Comparison of ENCODE assay signal across 7 mouse cellular contexts in the genomic region with DNA sequence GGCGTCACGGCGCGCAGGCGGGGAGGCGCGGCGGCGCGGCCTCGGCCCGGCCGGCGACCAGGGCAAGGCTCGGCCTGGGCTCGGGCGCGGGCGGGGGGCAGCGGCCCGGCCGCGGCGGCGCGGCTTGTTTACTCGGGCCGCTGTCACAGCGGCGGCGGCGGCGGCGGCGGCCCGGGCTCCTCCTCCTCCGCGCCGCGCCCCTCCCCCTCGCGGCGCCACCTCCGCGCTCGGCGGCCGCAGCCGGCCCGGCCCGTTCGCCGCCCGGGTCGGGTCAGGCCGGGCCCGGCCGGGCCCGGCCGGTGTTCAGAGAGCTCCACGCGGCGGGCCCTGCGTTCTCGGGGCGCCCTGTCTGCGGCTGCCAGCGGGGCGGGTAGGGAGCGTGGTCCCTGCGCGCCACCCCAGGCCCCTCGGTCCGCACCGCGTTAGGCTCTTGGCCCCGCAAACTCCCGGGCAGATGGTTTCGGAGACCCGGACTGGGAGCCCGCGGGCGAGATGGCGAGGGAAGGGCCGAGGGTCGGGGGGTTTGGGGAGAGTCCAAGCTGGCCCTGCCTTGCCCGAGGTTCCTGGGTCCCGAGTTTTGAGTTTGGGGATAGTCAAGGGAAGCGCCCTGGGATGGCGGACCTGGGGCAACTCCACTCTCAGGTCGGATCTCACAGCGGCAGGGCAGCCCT. TPM values are rescaled to one million over a fixed set of nuclear protein-coding genes. Genes with fewer than 3 reads are reported as not detected.
DNase-seq lines count a peak whose midpoint lies in the region; TF ChIP-seq lines count a peak whose summit lies in the region.

No protein-coding gene starts in this region.

- no peak for TF ChIP-seq RAD21 in MEL (IDR thresholded peaks at IDR 0.05; ENCODE audit: low read depth, low read length)

- intact Hi-C loops in heart, postnatal 25 days (cut with DNase I) = loop anchor here (5.0 kb wide), 1 partner anchor 40 kb away; no protein-coding TSS in a partner anchor

- peaks cover 30% of the 10 kb centered on the region for H3K79me2 ChIP-seq in MEL (ENCODE audit: control insufficient read depth, insufficient read depth, low read length, poor library complexity)

- peak; percentile 37 to 74; a peak in 2 of 4 replicates for TF ChIP-seq POLR2A in MEL (IDR thresholded peaks at IDR 0.05; ENCODE audit: control insufficient read depth in 1 of 2, insufficient read depth in 1 of 2, low read depth in 1 of 2, low read length in 2 of 2, poor library complexity in 1 of 2)
- no peak for TF ChIP-seq POLR2A in bone marrow macrophage, adult 2 months (IDR thresholded peaks at IDR 0.05; ENCODE audit: borderline replicate concordance, low read depth, low read length)
- peak; percentile 23; the same call in 1 of the 2 replicates for TF ChIP-seq POLR2A in small intestine, adult 2 months (IDR thresholded peaks at IDR 0.05; ENCODE audit: low read depth, low read length)

- no peaks in the 10 kb centered on the region for H3K9me3 ChIP-seq in MEL (replicated peaks; ENCODE audit: insufficient read depth, low read length)
- no peaks in the 10 kb centered on the region for H3K9me3 ChIP-seq in forebrain, embryonic 10.5 days
- H3K9me3 ChIP-seq in limb, embryonic 10.5 days (replicated peaks) = no peaks in the 10 kb centered on the region
- no peaks in the 10 kb centered on the region for H3K9me3 ChIP-seq in midbrain, embryonic 10.5 days (replicated peaks)

- TF ChIP-seq CTCF in MEL (IDR thresholded peaks at IDR 0.05 in 2 of 3, conservative IDR thresholded peaks at IDR 0.05 in 1 of 3; ENCODE audit: control insufficient read depth in 1 of 3, insufficient read depth in 1 of 3, low read depth in 2 of 3, low read length in 3 of 3, poor library complexity in 1 of 3, severe bottlenecking in 1 of 3) = no peak
- no peak for TF ChIP-seq CTCF in bone marrow macrophage, adult 2 months (IDR thresholded peaks at IDR 0.05; ENCODE audit: low read depth, low read length)
- TF ChIP-seq CTCF in small intestine, adult 2 months (IDR thresholded peaks at IDR 0.05; ENCODE audit: extremely low read depth, insufficient read length, insufficient replicate concordance, low read depth, low read length) = no peak

- peak; percentile 57 for DNase-seq in MEL (ENCODE audit: low read depth, low spot score)
- peak; percentile 63 for DNase-seq in forebrain, embryonic 10.5 days (ENCODE audit: extremely low spot score, low spot score)
- DNase-seq in heart, postnatal 25 days (ENCODE audit: low spot score) = peak; percentile 63
- DNase-seq in limb, embryonic 10.5 days (ENCODE audit: low spot score) = peak; percentile 80
- peak; percentile 77 for DNase-seq in midbrain, embryonic 10.5 days (ENCODE audit: low spot score)

- no peak for TF ChIP-seq EP300 in MEL (IDR thresholded peaks at IDR 0.05; ENCODE audit: low read depth in 1 of 2, low read length in 2 of 2)

- peak overlapping the region; percentile 90 for H3K9ac ChIP-seq in MEL (ENCODE audit: control insufficient read depth, low read depth, low read length, poor library complexity, severe bottlenecking)

- under 1% methylated on average over 78 of the region's 92 CpGs for WGBS in forebrain, embryonic 10.5 days
- WGBS in limb, embryonic 10.5 days = 16% methylated on average over 90 of the region's 92 CpGs
- WGBS in midbrain, embryonic 10.5 days = 7% methylated on average over 92 of the region's 92 CpGs
- 9% methylated on average over 89 of the region's 92 CpGs for WGBS in small intestine, adult 2 months

- peak overlapping the region; percentile 66 for H3K27ac ChIP-seq in MEL (ENCODE audit: control insufficient read depth, low read depth, low read length)
- H3K27ac ChIP-seq in bone marrow macrophage, adult 2 months (ENCODE audit: insufficient read depth, low read depth, low read length) = peak overlapping the region; percentile 90
- peak overlapping the region; percentile 91 for H3K27ac ChIP-seq in forebrain, embryonic 10.5 days
- H3K27ac ChIP-seq in limb, embryonic 10.5 days = peak overlapping the region; percentile 96
- peak overlapping the region; percentile 89 for H3K27ac ChIP-seq in midbrain, embryonic 10.5 days (replicated peaks)
- peak overlapping the region; percentile 76 for H3K27ac ChIP-seq in small intestine, adult 2 months (ENCODE audit: insufficient read depth, low read depth, low read length)

- H3K27me3 ChIP-seq in MEL (ENCODE audit: control insufficient read depth in 1 of 2, insufficient read depth in 2 of 2, low read length in 2 of 2) = no peaks in the 10 kb centered on the region
- H3K27me3 ChIP-seq in forebrain, embryonic 10.5 days (ENCODE audit: poor library complexity, severe bottlenecking) = peaks cover 31% of the 10 kb centered on the region
- peaks cover 26% of the 10 kb centered on the region for H3K27me3 ChIP-seq in limb, embryonic 10.5 days (ENCODE audit: low read depth, poor library complexity, severe bottlenecking)
- peaks cover 40% of the 10 kb centered on the region for H3K27me3 ChIP-seq in midbrain, embryonic 10.5 days (ENCODE audit: low read depth, poor library complexity, severe bottlenecking)
- H3K27me3 ChIP-seq in small intestine, adult 2 months (ENCODE audit: control insufficient read depth, insufficient read depth, low read length) = no peaks in the 10 kb centered on the region

- H3K4me3 ChIP-seq in MEL (ENCODE audit: control insufficient read depth in 1 of 2, insufficient read depth in 1 of 2, low read depth in 2 of 2, low read length in 2 of 2) = peak overlapping the region; percentile 72 to 87
- H3K4me3 ChIP-seq in bone marrow macrophage, adult 2 months (ENCODE audit: insufficient read depth, low read length) = peak overlapping the region; percentile 76
- peak overlapping the region; percentile 96 for H3K4me3 ChIP-seq in forebrain, embryonic 10.5 days
- H3K4me3 ChIP-seq in limb, embryonic 10.5 days = peak overlapping the region; percentile 96
- peak overlapping the region; percentile 91 for H3K4me3 ChIP-seq in midbrain, embryonic 10.5 days
- H3K4me3 ChIP-seq in small intestine, adult 2 months (ENCODE audit: low read depth, low read length) = peak overlapping the region; percentile 89

- H3K4me1 ChIP-seq in MEL (ENCODE audit: control insufficient read depth in 1 of 2, insufficient read depth in 2 of 2, low read length in 2 of 2) = peaks cover 8 to 36% of the 10 kb centered on the region in 2 experiments
- peaks cover 45% of the 10 kb centered on the region for H3K4me1 ChIP-seq in bone marrow macrophage, adult 2 months (ENCODE audit: control insufficient read depth, insufficient read depth, low read length)
- peaks cover 46% of the 10 kb centered on the region for H3K4me1 ChIP-seq in forebrain, embryonic 10.5 days
- H3K4me1 ChIP-seq in limb, embryonic 10.5 days = peaks cover 41% of the 10 kb centered on the region
- peaks cover 33% of the 10 kb centered on the region for H3K4me1 ChIP-seq in midbrain, embryonic 10.5 days
- peaks cover 15% of the 10 kb centered on the region for H3K4me1 ChIP-seq in small intestine, adult 2 months (ENCODE audit: control insufficient read depth, insufficient read depth, insufficient read length, low read length)

- peaks cover 0 to 25% of the 10 kb centered on the region in 2 experiments; a peak in 2 of 4 replicates for H3K36me3 ChIP-seq in MEL (ENCODE audit: control insufficient read depth in 1 of 2, insufficient read depth in 2 of 2, low read length in 2 of 2)
- peaks cover 5% of the 10 kb centered on the region for H3K36me3 ChIP-seq in forebrain, embryonic 10.5 days (replicated peaks)
- H3K36me3 ChIP-seq in limb, embryonic 10.5 days = peaks cover 11% of the 10 kb centered on the region
- peaks cover 9% of the 10 kb centered on the region for H3K36me3 ChIP-seq in midbrain, embryonic 10.5 days
- peaks cover 4% of the 10 kb centered on the region for H3K36me3 ChIP-seq in small intestine, adult 2 months (ENCODE audit: control insufficient read depth, insufficient read depth, low read length)

RNA-seq across cellular contexts. Expression of a gene that starts 2.5 kb away (rescaled TPM):
- 11.6 and 13.7 TPM in 2 replicates for total RNA-seq in MEL (2012; rRNA removed)
- polyA plus RNA-seq in MEL (2012; ENCODE audit: insufficient read depth in 1 of 2, insufficient read length in 2 of 2, low read depth in 1 of 2, low replicate concordance in 2 of 2, missing spikeins in 1 of 2) = 10 to 100 TPM in 1 of 2 experiments, not detected in 1; 32.3 TPM
- 70.6 and 73.7 TPM in 2 replicates for polyA plus RNA-seq in bone marrow macrophage, adult 2 months (2012; ENCODE audit: insufficient read depth, insufficient read length, missing spikeins)
- polyA plus RNA-seq in forebrain, embryonic 10.5 days (2016; fragmentation: Nextera tagmentation; extraction: Ambion mirVana) = 3.3 and 3.9 TPM in 2 replicates
- 100 to 1,000 TPM; 106 to 118 TPM for total RNA-seq in heart, postnatal 25 days (2021)
- polyA plus RNA-seq in limb, embryonic 10.5 days (2016; fragmentation: Nextera tagmentation; extraction: Ambion mirVana) = 8.8 and 9.4 TPM in 2 replicates
- polyA plus RNA-seq in midbrain, embryonic 10.5 days (2016; fragmentation: Nextera tagmentation; extraction: Ambion mirVana) = 3.0 and 3.9 TPM in 2 replicates
- 75.2 and 117 TPM in 2 replicates for polyA plus RNA-seq in small intestine, adult 2 months (2012; rRNA removed)

RNA-seq across cellular contexts. Expression of a gene that starts 15.0 kb away (rescaled TPM):
- total RNA-seq in MEL (2012; rRNA removed) = 1.3 and 2.7 TPM in 2 replicates
- 1 to 10 TPM in 1 of 2 experiments, not detected in 1; 6.6 TPM for polyA plus RNA-seq in MEL (2012; ENCODE audit: insufficient read depth in 1 of 2, insufficient read length in 2 of 2, low read depth in 1 of 2, low replicate concordance in 2 of 2, missing spikeins in 1 of 2)
- 238 TPM in 2 replicates for polyA plus RNA-seq in bone marrow macrophage, adult 2 months (2012; ENCODE audit: insufficient read depth, insufficient read length, missing spikeins)
- 7.2 and 9.2 TPM in 2 replicates for polyA plus RNA-seq in forebrain, embryonic 10.5 days (2016; fragmentation: Nextera tagmentation; extraction: Ambion mirVana)
- total RNA-seq in heart, postnatal 25 days (2021) = 10 to 100 TPM; 11.9 to 13.6 TPM
- 7.6 and 13.2 TPM in 2 replicates for polyA plus RNA-seq in limb, embryonic 10.5 days (2016; fragmentation: Nextera tagmentation; extraction: Ambion mirVana)
- 9.1 and 11.8 TPM in 2 replicates for polyA plus RNA-seq in midbrain, embryonic 10.5 days (2016; fragmentation: Nextera tagmentation; extraction: Ambion mirVana)
- 15.2 and 16.6 TPM in 2 replicates for polyA plus RNA-seq in small intestine, adult 2 months (2012; rRNA removed)

RNA-seq across cellular contexts. Expression of a gene that starts 31.6 kb away (rescaled TPM):
- 17.4 and 19.2 TPM in 2 replicates for total RNA-seq in MEL (2012; rRNA removed)
- 10 to 100 TPM in 1 of 2 experiments, not detected in 1; 38.6 TPM for polyA plus RNA-seq in MEL (2012; ENCODE audit: insufficient read depth in 1 of 2, insufficient read length in 2 of 2, low read depth in 1 of 2, low replicate concordance in 2 of 2, missing spikeins in 1 of 2)
- polyA plus RNA-seq in bone marrow macrophage, adult 2 months (2012; ENCODE audit: insufficient read depth, insufficient read length, missing spikeins) = 75.2 and 75.7 TPM in 2 replicates
- polyA plus RNA-seq in forebrain, embryonic 10.5 days (2016; fragmentation: Nextera tagmentation; extraction: Ambion mirVana) = 17.0 and 17.8 TPM in 2 replicates
- 10 to 100 TPM; 67.2 to 67.5 TPM for total RNA-seq in heart, postnatal 25 days (2021)
- polyA plus RNA-seq in limb, embryonic 10.5 days (2016; fragmentation: Nextera tagmentation; extraction: Ambion mirVana) = 19.7 and 23.1 TPM in 2 replicates
- 15.7 and 18.4 TPM in 2 replicates for polyA plus RNA-seq in midbrain, embryonic 10.5 days (2016; fragmentation: Nextera tagmentation; extraction: Ambion mirVana)
- 16.8 and 30.2 TPM in 2 replicates for polyA plus RNA-seq in small intestine, adult 2 months (2012; rRNA removed)

RNA-seq across cellular contexts. Expression of a gene that starts 59.9 kb away (rescaled TPM):
- 47.6 and 58.1 TPM in 2 replicates for total RNA-seq in MEL (2012; rRNA removed)
- polyA plus RNA-seq in MEL (2012; ENCODE audit: insufficient read depth in 1 of 2, insufficient read length in 2 of 2, low read depth in 1 of 2, low replicate concordance in 2 of 2, missing spikeins in 1 of 2) = 10 to 100 TPM in 1 of 2 experiments, not detected in 1; 47.1 TPM
- 6.2 and 7.5 TPM in 2 replicates for polyA plus RNA-seq in bone marrow macrophage, adult 2 months (2012; ENCODE audit: insufficient read depth, insufficient read length, missing spikeins)
- 25.2 and 27.9 TPM in 2 replicates for polyA plus RNA-seq in forebrain, embryonic 10.5 days (2016; fragmentation: Nextera tagmentation; extraction: Ambion mirVana)
- total RNA-seq in heart, postnatal 25 days (2021) = 10 to 100 TPM; 35.2 to 38.9 TPM
- polyA plus RNA-seq in limb, embryonic 10.5 days (2016; fragmentation: Nextera tagmentation; extraction: Ambion mirVana) = 21.0 and 25.6 TPM in 2 replicates
- polyA plus RNA-seq in midbrain, embryonic 10.5 days (2016; fragmentation: Nextera tagmentation; extraction: Ambion mirVana) = 24.8 and 24.9 TPM in 2 replicates
- polyA plus RNA-seq in small intestine, adult 2 months (2012; rRNA removed) = 5.2 and 7.2 TPM in 2 replicates

Comparison
In these comparisons a context has a peak if more than half of its experiments do, and no peak if none do; other contexts are left out.
1. Peak in every context shown above with its lines: DNase-seq, H3K4me3 ChIP-seq and H3K27ac ChIP-seq.
2. RNA of a gene that starts 15.0 kb away (polyA plus RNA-seq): 238 TPM in bone marrow macrophage, adult 2 months; 15.2 to 16.6 TPM in small intestine, adult 2 months, 7.6 to 13.2 TPM in limb, embryonic 10.5 days, 7.2 to 9.2 TPM in forebrain, embryonic 10.5 days, 9.1 to 11.8 TPM in midbrain, embryonic 10.5 days and 6.6 TPM in MEL; every median in the first group is over 10 times any median in the second.